Mouse (Mus musculus): ENCODE results near the gene Scin.

- TF ChIP-seq CTCF (IDR thresholded peaks at IDR 0.05; ENCODE audit: control insufficient read depth, insufficient read depth, insufficient replicate concordance, low read depth, low read length) (no peak), POLR2A (IDR thresholded peaks at IDR 0.05; ENCODE audit: control insufficient read depth, low read depth, low read length) (no peak)
Observed at GRCm38 (mm10) chr12:40082048-40082447, 52.0 kb downstream of the Scin start.

Measured in testis, adult 2 months (tissue).